Comparison of ENCODE assay signal across 30 mouse cellular contexts in genomic region chr16:22500561-22500960, GRCm38 (mm10).
"Had no signal": no experiment of that assay in that cellular context is flagged by ENCODE, and none has a peak within 500 bp of the region (broad histone marks: within the 10 kb centered on the region; RNA-seq: fewer than 3 reads in every experiment).

No protein-coding gene starts in this region.

- H3K27me3 ChIP-seq: heart, embryonic 12.5 days; heart, embryonic 15.5 days; hindbrain, embryonic 12.5 days; hindbrain, embryonic 13.5 days; hindbrain, embryonic 15.5 days; intestine, embryonic 15.5 days; kidney, embryonic 15.5 days had no signal

- H3K36me3 ChIP-seq: heart, embryonic 10.5 days; heart, embryonic 12.5 days; heart, embryonic 13.5 days; heart, embryonic 15.5 days; hindbrain, embryonic 10.5 days; hindbrain, embryonic 12.5 days; hindbrain, embryonic 13.5 days; hindbrain, embryonic 15.5 days; intestine, embryonic 15.5 days; kidney, embryonic 15.5 days had no signal

- H3K4me3 ChIP-seq: heart, embryonic 10.5 days; heart, embryonic 12.5 days; heart, embryonic 13.5 days; heart, embryonic 15.5 days; hindbrain, embryonic 10.5 days; hindbrain, embryonic 12.5 days; hindbrain, embryonic 13.5 days; hindbrain, embryonic 15.5 days; intestine, embryonic 15.5 days; kidney, embryonic 15.5 days; layer of hippocampus, adult 2 months; left cerebral cortex, adult 2 months had no signal

- H3K27ac ChIP-seq: heart, embryonic 10.5 days; heart, embryonic 13.5 days; heart, embryonic 15.5 days; hindbrain, embryonic 10.5 days; hindbrain, embryonic 12.5 days; hindbrain, embryonic 13.5 days; hindbrain, embryonic 14.5 days; hindbrain, embryonic 15.5 days; hindbrain, postnatal 0 days; intestine, embryonic 15.5 days; kidney, embryonic 15.5 days; kidney, postnatal 0 days; layer of hippocampus, adult 2 months; left cerebral cortex, adult 2 months had no signal

- ATAC-seq: hindbrain, embryonic 16.5 days; hindbrain, postnatal 0 days; inflammation-experienced regulatory T-cells, adult 6 months; intestine, embryonic 15.5 days; intestine, embryonic 16.5 days; intestine, postnatal 0 days had no signal

- H3K9ac ChIP-seq: heart, embryonic 12.5 days; heart, embryonic 13.5 days; heart, embryonic 15.5 days; hindbrain, embryonic 12.5 days; hindbrain, embryonic 13.5 days; hindbrain, embryonic 14.5 days; hindbrain, embryonic 15.5 days; intestine, embryonic 15.5 days; kidney, embryonic 15.5 days had no signal

- DNase-seq: kidney, adult 11 months; kidney, adult 18-20 months; kidney, adult 9 months; kidney, postnatal 10 days; kidney, postnatal 14 days; kidney, postnatal 25 days; kidney, postnatal 36 days; kidney, postnatal 4 days; layer of hippocampus, adult 9-11 months; layer of hippocampus, postnatal 36 days had no signal

- H3K4me1 ChIP-seq: hindbrain, embryonic 12.5 days; hindbrain, embryonic 13.5 days; hindbrain, embryonic 15.5 days had no signal

- H3K9me3 ChIP-seq: heart, embryonic 10.5 days; heart, embryonic 12.5 days; heart, embryonic 13.5 days; heart, embryonic 15.5 days; hindbrain, embryonic 10.5 days; hindbrain, embryonic 12.5 days; hindbrain, embryonic 13.5 days; hindbrain, embryonic 15.5 days; intestine, embryonic 15.5 days; kidney, embryonic 15.5 days had no signal

- H3K4me2 ChIP-seq: heart, embryonic 11.5 days; heart, embryonic 12.5 days; heart, embryonic 13.5 days; heart, embryonic 15.5 days; hindbrain, embryonic 12.5 days; hindbrain, embryonic 13.5 days; hindbrain, embryonic 14.5 days; hindbrain, embryonic 15.5 days; intestine, embryonic 15.5 days; kidney, embryonic 15.5 days had no signal
